Mouse (Mus musculus) heart, adult 2 months (tissue): ENCODE measurements around the gene Dab1.

Source experiments
- CTCF ChIP-seq: fragments of 200-600 bp; IDR thresholded peaks from 2 replicates; pipeline ENCODE4 v1.8.1; 2022; ENCODE audit warnings: antibody characterized with exemption, mild to moderate bottlenecking, moderate library complexity
- EP300 ChIP-seq: fragments of 200-500 bp; IDR thresholded peaks from 2 replicates; pipeline ENCODE4 v1.6.1; 2011; ENCODE audit warnings: low read depth, low read length, control low read depth; ENCODE audit not compliant: insufficient read depth
- POLR2A ChIP-seq: fragments of 200-500 bp; IDR thresholded peaks from 2 replicates; pipeline ENCODE4 v1.6.1; 2011; ENCODE audit warnings: mild to moderate bottlenecking, low read depth, low read length, control low read depth; ENCODE audit not compliant: insufficient read depth

GRCm38 (mm10) chr4:104779460-104779859 is 1160.3 kb downstream of the Dab1 start:
- TF ChIP-seq CTCF (no peak), POLR2A (no peak), EP300 (no peak)
